Mouse (Mus musculus) MEL (cell line): ENCODE data around the gene Tmem203.

Source experiments
- CTCF ChIP-seq, 3 experiments: IDR thresholded peaks in 2 of 3; conservative IDR thresholded peaks in 1 of 3; 2 replicates each; pipeline ENCODE4 v1.5.1; 2011 to 2012; ENCODE audit warnings: low read length in 3 of 3, low read depth in 2 of 3, mild to moderate bottlenecking in 2 of 3, improper control_type of control experiment in 1 of 3, inconsistent platforms in 1 of 3, mixed read lengths in 1 of 3, moderate library complexity in 1 of 3; ENCODE audit not compliant: control insufficient read depth in 1 of 3, insufficient read depth in 1 of 3, poor library complexity in 1 of 3, severe bottlenecking in 1 of 3
- USF1 ChIP-seq: IDR thresholded peaks from 2 replicates; pipeline ENCODE4 v1.6.1; 2014; ENCODE audit warnings: low read depth, mild to moderate bottlenecking, inconsistent platforms, low read length, improper control_type of control experiment, moderate library complexity

- TF ChIP-seq USF1: no peak
- no peak for TF ChIP-seq CTCF (IDR thresholded peaks at IDR 0.05 in 2 of 3, conservative IDR thresholded peaks at IDR 0.05 in 1 of 3; ENCODE audit: control insufficient read depth in 1 of 3, insufficient read depth in 1 of 3, low read depth in 2 of 3, low read length in 3 of 3, poor library complexity in 1 of 3, severe bottlenecking in 1 of 3)
Measured at GRCm38 (mm10) chr2:25230581-25230980, 24.7 kb upstream of the Tmem203 start.
